Mouse (Mus musculus) brain, embryonic 14.5 days (tissue): Measurements from ENCODE around the gene Entpd2. TPM values are rescaled to one million over a fixed set of nuclear protein-coding genes. Genes with fewer than 3 reads are reported as not detected.
"Not testable (repeated sequence)": the region's sequence is repeated elsewhere in the genome, so short reads cannot be mapped to it uniquely, and the experiment has no call there.

Experiments used
- DNase-seq: peaks from one replicate; pipeline ENCODE4 v3.0.0-alpha.2; 2011; ENCODE audit warnings: low read depth
- CTCF ChIP-seq: fragments of 200-500 bp; IDR thresholded peaks from 2 replicates; pipeline ENCODE4 v1.5.1; 2012; ENCODE audit warnings: inconsistent platforms, mild to moderate bottlenecking, moderate library complexity, borderline replicate concordance; ENCODE audit not compliant: insufficient read depth, insufficient read length; ENCODE audit errors: extremely low read depth
- POLR2A ChIP-seq: fragments of 200-500 bp; IDR thresholded peaks from 2 replicates; pipeline ENCODE4 v1.6.1; 2012; ENCODE audit warnings: mild to moderate bottlenecking, inconsistent platforms, borderline replicate concordance; ENCODE audit not compliant: poor library complexity, insufficient read depth, insufficient read length, severe bottlenecking; ENCODE audit errors: extremely low read depth
- polyA plus RNA-seq: library from polyadenylated mRNA; depleted of rRNA; stranded (reverse); fragments of >200 nt; gene quantifications from 2 replicates; pipeline ENCODE4 v1.2.3, GENCODE M21; 2012

Gene Entpd2
- polyA plus RNA-seq, 1 experiment, result 2.3 TPM

- TF ChIP-seq CTCF, result no peak
- no peak for DNase-seq
Observed at GRCm38 (mm10) chr2:25396597-25396983, 916 bp downstream of the Entpd2 start.

GRCm38 (mm10) chr2:25397010-25397409, 1.3 kb downstream of the Entpd2 start:
- no peak for TF ChIP-seq POLR2A
- no peak for TF ChIP-seq CTCF
- no peak for DNase-seq

DNA sequence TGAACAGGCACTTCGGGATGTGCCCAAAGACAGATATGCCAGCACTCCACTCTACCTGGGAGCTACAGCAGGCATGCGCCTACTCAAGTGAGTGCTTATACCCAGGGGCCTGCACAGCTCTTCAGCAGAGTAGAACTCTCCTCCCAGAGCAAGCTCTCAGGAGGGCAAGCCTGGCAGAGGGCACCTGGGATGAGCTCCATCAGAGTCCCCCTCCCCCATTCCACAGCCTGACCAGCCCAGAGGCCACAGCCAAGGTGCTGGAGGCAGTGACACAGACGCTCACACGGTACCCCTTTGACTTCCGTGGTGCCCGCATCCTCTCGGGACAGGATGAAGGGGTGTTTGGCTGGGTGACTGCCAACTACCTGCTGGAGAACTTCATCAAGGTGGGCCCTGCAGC, 2.4 kb downstream of the Entpd2 start:
- TF ChIP-seq POLR2A, result no peak
- no peak for TF ChIP-seq CTCF
- DNase-seq, result no peak

DNA sequence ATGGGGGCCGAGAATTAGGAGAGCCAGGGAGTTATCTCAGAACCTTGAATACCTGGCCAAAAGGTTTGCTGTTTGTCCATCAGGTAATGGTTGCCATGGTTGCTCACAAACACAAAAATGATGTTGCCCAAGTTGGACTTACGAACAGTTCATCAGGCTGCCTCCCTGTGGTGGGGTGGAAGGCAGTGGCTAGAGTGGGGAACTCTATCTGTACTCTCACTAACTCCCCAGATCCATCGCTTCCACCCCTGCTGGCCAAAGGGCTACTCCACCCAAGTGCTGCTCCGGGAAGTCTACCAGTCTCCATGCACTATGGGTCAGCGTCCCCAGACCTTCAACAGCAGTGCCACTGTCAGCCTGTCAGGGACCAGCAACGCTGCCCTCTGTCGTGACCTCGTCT, 3.4 kb downstream of the Entpd2 start, which contains the start of gene Npdc1:
Gene Npdc1 (plus strand): TSS at position 301 of the 400 bp plus-strand sequence.
- TF ChIP-seq CTCF (no peak), POLR2A (no peak)
- no peak for DNase-seq

GRCm38 (mm10) chr2:25400291-25400690, 4.6 kb downstream of the Entpd2 start:
- TF ChIP-seq CTCF (no peak), POLR2A (no peak)
- no peak for DNase-seq

DNA sequence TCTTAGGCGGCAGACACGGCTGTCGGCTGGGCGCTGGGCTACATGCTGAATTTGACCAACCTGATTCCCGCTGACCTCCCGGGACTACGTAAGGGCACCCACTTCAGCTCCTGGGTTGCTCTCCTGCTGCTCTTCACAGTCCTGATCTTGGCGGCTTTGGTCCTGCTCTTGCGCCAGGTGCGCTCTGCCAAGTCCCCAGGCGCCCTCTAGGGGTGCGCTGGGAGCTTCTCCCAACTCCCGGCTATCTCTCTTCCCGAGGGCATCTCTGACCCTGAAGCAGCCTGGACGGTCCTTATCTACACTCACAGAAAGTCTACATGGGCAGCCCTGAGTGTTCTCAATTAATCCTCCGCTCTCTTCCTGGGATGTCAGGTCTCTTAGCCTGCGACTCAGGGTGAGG, 5.1 kb downstream of the Entpd2 start:
- peak; percentile 69 for TF ChIP-seq CTCF
- no peak for TF ChIP-seq POLR2A
- peak; percentile 76 for DNase-seq

GRCm38 (mm10) chr2:25402377-25402971, 6.8 kb downstream of the Entpd2 start:
- DNase-seq, result peak; percentile 93

GRCm38 (mm10) chr2:25402972-25403601, 7.4 kb downstream of the Entpd2 start:
- TF ChIP-seq POLR2A (0 out of 2 replicates have a peak, but pooled peaks have one; percentile 14), CTCF (no peak)
- DNase-seq, result peak; percentile 95

More at GRCm38 (mm10) chr2:25402377-25402971, 6.8 kb downstream of the Entpd2 start:
- TF ChIP-seq POLR2A (no peak), CTCF (peak; percentile 81)

- DNase-seq, result no peak
- TF ChIP-seq CTCF (no peak), POLR2A (no peak)
Observed at GRCm38 (mm10) chr2:25403994-25404393, 8.3 kb downstream of the Entpd2 start.

DNA sequence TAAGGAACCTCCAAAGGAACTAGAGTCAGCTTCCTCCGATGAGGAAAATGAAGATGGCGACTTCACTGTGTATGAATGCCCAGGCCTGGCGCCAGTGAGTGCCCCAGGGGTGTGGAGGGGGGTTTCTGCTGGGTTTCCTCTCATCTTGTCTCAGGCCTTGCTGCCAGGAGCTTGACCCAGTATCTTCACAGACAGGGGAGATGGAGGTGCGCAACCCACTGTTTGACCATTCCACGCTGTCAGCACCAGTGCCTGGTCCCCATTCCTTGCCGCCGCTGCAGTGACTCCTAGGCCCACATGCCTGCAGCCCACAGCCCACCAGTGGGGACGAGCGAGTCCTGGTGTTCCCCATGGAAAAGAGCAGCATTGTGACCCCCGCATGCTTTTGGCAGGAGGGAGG, 13.2 kb downstream of the Entpd2 start:
- DNase-seq, result no peak
- TF ChIP-seq POLR2A (no peak), CTCF (no peak)

- not testable (repeated sequence) for DNase-seq
Observed at GRCm38 (mm10) chr2:25413436-25413835, 17.8 kb downstream of the Entpd2 start.

GRCm38 (mm10) chr2:25417426-25417825, 21.8 kb downstream of the Entpd2 start:
- no peak for DNase-seq
- TF ChIP-seq CTCF (no peak), POLR2A (no peak)
